Mouse (Mus musculus) neural tube, embryonic 15.5 days (tissue): ENCODE results near the gene Bet1l. TPM values are rescaled to one million over a fixed set of nuclear protein-coding genes. Genes with fewer than 3 reads are reported as not detected.

Source experiments
- ATAC-seq: fragments of 200-750 bp; cut with Nextera tagmentation; 2 replicates; pipeline ENCODE4 v1.8.0; 2017; ENCODE audit warnings: mild to moderate bottlenecking, moderate TSS enrichment, moderate library complexity; ENCODE audit not compliant: low FRiP score
- H3K27ac ChIP-seq: fragments of 300-500 bp; sonication (generic); replicated peaks from 2 replicates; pipeline ENCODE4 v1.5.1; 2015; ENCODE audit warnings: mild to moderate bottlenecking, inconsistent platforms
- H3K27me3 ChIP-seq: fragments of 300-500 bp; sonication (generic); replicated peaks from 2 replicates; pipeline ENCODE4 v1.6.1; 2015; ENCODE audit warnings: inconsistent platforms
- H3K36me3 ChIP-seq: fragments of 300-500 bp; sonication (generic); 2 replicates; pipeline ENCODE4 v1.6.1; 2015; ENCODE audit warnings: inconsistent platforms
- H3K4me1 ChIP-seq: fragments of 300-500 bp; sonication (generic); 2 replicates; pipeline ENCODE4 v1.6.1; 2015; ENCODE audit warnings: inconsistent platforms
- H3K4me2 ChIP-seq: fragments of 300-500 bp; sonication (generic); 2 replicates; pipeline ENCODE4 v1.6.1; 2015; ENCODE audit warnings: inconsistent platforms, mild to moderate bottlenecking, moderate library complexity
- H3K4me3 ChIP-seq: fragments of 300-500 bp; sonication (generic); replicated peaks from 2 replicates; pipeline ENCODE4 v1.5.1; 2015; ENCODE audit warnings: mild to moderate bottlenecking, inconsistent platforms
- H3K9ac ChIP-seq: fragments of 300-500 bp; sonication (generic); replicated peaks from 2 replicates; pipeline ENCODE4 v1.6.1; 2015; ENCODE audit warnings: mild to moderate bottlenecking, inconsistent platforms
- H3K9me3 ChIP-seq: fragments of 300-500 bp; sonication (generic); replicated peaks from 2 replicates; pipeline ENCODE4 v1.6.1; 2016; ENCODE audit warnings: inconsistent platforms
- WGBS: fragments of 180-500 bp; shearing (Covaris S2); methylation state at CpG from one replicate; pipeline ENCODE4 v1.1.7; 2015; ENCODE audit warnings: mixed read lengths; 5-methylcytosine and 5-hydroxymethylcytosine counted together
- polyA plus RNA-seq: library from polyadenylated mRNA; unstranded; fragments of >200 nt; fragmentation: Nextera tagmentation; extraction: Ambion mirVana; gene quantifications from 2 replicates; pipeline ENCODE4 v1.2.1, GENCODE M21; 2015

Gene Bet1l
- polyA plus RNA-seq, 1 experiment from 2014 or later: 49.1 TPM

DNA sequence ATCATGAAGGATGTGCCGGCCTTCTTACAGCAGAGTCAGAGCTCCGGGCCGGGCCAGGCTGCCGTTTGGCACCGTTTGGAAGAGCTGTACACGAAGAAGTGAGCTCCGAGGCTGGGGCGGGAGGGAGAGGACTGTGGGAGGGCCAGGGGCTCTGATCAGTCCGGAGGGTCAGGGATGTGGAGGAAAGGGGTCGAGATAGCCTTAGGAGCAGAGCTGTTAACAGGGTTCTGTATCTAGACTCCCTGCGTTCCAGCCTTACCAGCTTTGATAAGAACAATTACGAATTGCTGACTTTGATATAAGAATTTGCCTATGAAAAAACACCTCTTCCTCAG lies 25.1 kb upstream of the Bet1l start:
- Histone ChIP-seq H3K4me3 (peak overlapping the region; percentile 75), H3K36me3 (peaks cover 19% of the 10 kb centered on the region), H3K27ac (peak overlapping the region; percentile 90), H3K4me2 (peak overlapping the region; percentile 74), H3K9ac (peak overlapping the region; percentile 72), H3K9me3 (no peaks in the 10 kb centered on the region), H3K27me3 (no peaks in the 10 kb centered on the region), H3K4me1 (peaks cover 26% of the 10 kb centered on the region)
- peak; percentile 69; the same call in 1 of the 2 replicates for ATAC-seq
- WGBS: under 1% methylated on average over 12 of the region's 12 CpGs

DNA sequence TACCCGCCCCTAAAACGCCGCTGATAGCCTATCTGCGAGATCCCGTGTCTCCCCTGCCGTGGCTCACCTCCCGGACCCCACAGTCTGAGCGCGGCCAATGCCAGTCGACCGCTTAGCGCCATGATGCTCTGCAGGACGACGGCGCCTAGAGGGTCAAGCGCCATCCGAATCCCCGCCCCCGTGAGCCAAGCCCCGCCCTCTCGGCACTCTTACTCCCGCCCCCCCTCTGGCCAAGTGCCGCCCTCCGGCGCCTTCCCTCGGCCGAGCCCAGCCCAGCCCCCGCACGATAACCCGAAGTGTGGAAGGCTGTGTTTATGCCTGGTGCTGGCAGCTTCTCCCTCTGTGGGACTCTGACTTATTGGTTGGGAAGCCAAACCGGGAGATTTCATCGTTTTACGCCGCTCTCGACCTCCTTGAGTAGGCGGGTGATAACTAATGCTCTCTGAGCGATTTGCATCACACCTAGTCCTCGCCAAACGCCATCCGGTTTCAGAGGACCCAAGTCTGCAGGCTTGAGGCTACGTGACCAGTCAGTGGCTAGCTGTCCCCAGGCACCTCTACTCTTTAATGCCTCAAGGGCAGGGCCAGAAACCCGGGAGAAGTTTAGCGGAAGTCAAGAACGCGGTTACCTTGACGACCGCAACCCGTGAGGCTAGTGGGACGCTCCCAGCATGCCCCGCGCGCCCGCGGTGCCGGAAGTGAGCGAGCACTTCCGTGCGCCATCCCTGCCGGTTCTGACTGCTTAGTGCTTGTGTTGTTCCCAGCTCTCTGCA lies 24.5 kb upstream of the Bet1l start, which contains the start of the genes Psmd13 and Sirt3:
Gene Psmd13, plus strand, starts transcription at position 273 of the 773 bp plus-strand sequence.
Gene Sirt3, minus strand, starts transcription at position 614 of the 773 bp plus-strand sequence.
- Histone ChIP-seq H3K4me1 (peaks cover 26% of the 10 kb centered on the region), H3K4me2 (peak within 1 kb of the TSS; percentile 74), H3K27me3 (no peaks in the 10 kb centered on the region), H3K36me3 (peaks cover 16% of the 10 kb centered on the region), H3K27ac (peak within 1 kb of the TSS; percentile 90), H3K4me3 (peak within 1 kb of the TSS; percentile 75), H3K9me3 (no peaks in the 10 kb centered on the region), H3K9ac (peak within 1 kb of the TSS; percentile 72)
- peak; percentile 96 for ATAC-seq
- WGBS: under 1% methylated on average over 59 of the region's 59 CpGs

DNA sequence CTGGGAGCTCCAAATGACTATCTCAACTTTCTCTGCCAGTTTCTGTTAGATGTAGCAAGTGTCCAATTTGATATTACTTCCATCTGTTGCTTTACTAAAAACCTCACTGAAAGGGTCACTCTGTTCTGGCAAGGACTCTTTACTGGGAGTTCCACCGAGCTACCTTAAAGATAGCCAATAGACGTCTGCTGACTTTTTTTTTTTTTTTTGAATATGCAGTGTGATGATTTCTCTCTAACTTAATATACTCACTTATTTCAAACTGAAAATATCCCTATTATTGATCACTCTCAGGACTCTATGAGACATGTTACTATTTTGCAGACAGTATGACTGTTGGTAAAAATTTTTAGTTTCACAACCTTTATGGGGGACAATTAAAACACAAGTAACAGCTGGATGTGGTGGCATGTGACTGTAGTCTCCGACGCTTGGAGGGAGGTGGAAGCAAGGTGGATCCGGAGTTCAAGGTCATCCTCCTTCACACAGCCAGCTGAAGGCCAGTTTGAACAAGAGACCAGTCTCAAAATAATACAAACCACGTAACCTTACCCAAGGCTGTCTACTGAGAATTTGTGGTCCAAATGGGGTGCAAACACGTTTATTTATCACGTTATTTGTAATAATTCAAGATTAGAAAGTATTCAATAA lies 23.6 kb upstream of the Bet1l start:
- Histone ChIP-seq H3K4me3 (peak overlapping the region; percentile 75), H3K36me3 (peaks cover 14% of the 10 kb centered on the region), H3K4me2 (peak overlapping the region; percentile 74), H3K9me3 (no peaks in the 10 kb centered on the region), H3K9ac (peak overlapping the region; percentile 72), H3K27me3 (no peaks in the 10 kb centered on the region), H3K4me1 (peaks cover 26% of the 10 kb centered on the region), H3K27ac (peak overlapping the region; percentile 90)
- ATAC-seq: no peak
- 22% methylated on average over 8 of the region's 8 CpGs for WGBS

DNA sequence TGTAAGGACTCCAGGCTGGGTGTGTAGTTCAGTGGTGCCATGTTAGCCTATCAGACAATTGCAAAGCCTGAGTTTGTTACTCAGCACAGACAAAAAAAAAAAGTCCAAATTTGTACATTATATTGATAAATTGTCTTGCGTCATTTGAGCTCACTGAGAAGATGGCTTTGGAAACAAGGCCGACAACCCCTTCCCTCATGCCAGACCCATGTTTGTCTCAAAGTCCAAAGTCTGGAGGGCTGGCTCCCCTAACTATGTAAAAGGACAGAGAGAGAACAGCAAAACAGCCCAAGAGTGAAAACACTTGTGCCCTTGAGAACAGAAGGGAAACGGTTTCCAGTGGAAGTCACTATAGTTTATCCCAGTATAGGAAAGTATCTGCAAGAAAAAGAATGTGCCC lies 23.0 kb upstream of the Bet1l start:
- no peak for ATAC-seq
- Histone ChIP-seq H3K27me3 (no peaks in the 10 kb centered on the region), H3K36me3 (peaks cover 16% of the 10 kb centered on the region; the same call in 1 of the 2 replicates), H3K27ac (no peak overlapping the region), H3K9ac (no peak overlapping the region), H3K9me3 (no peaks in the 10 kb centered on the region), H3K4me1 (peaks cover 26% of the 10 kb centered on the region), H3K4me3 (0 out of 2 replicates have a peak overlapping the region, but pooled peaks have one; percentile 75), H3K4me2 (peak overlapping the region; percentile 74)
- 91% methylated on average over 3 of the region's 3 CpGs for WGBS

DNA sequence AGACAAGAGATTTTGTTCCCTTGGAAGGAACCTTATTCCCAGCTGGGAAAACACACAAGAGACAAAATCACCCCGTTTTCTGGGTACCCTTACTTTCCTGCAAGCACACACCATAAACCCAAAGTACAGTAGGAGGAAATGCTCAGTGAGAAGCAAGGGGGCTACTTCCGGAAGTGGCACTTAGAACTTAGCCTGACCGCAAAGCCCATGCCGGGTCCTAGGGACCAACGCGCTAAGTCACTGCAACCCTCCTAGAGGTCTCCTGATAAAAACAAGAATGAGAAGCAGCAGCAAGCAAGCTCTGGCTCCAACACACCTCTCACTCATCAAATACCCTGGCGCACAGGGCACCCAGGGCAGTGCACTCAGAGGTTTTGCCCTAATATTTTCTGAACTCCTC lies 22.0 kb upstream of the Bet1l start:
- H3K9ac ChIP-seq: no peak overlapping the region
- 92% methylated on average over 7 of the region's 7 CpGs for WGBS
- peaks cover 26% of the 10 kb centered on the region for H3K4me1 ChIP-seq
- H3K9me3 ChIP-seq: no peaks in the 10 kb centered on the region
- peaks cover 25% of the 10 kb centered on the region for H3K36me3 ChIP-seq
- H3K4me3 ChIP-seq: no peak overlapping the region
- no peak overlapping the region for H3K4me2 ChIP-seq
- no peak for ATAC-seq
- no peak overlapping the region for H3K27ac ChIP-seq
- H3K27me3 ChIP-seq: no peaks in the 10 kb centered on the region

DNA sequence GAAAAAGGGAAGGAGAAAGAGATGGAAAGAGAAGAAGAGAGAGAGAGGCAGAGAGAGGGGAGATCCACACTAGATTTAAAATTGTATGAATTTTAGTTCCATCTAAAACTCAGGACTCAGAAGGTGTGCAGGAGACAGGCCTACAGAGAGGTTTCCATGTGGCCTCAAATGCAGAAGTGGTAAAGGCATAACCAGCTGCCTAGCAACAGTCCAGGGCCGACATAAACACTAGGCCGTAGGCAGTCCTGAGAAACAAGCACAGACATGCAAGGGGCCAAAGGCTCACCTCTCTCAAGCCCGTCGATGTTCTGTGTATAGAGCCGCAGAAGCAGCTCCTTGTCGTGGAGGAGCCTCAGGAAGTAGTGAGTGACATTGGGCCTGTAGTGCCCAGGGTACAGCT lies 20.0 kb upstream of the Bet1l start:
- no peaks in the 10 kb centered on the region for H3K9me3 ChIP-seq
- H3K4me3 ChIP-seq: no peak overlapping the region
- no peak overlapping the region for H3K4me2 ChIP-seq
- no peaks in the 10 kb centered on the region for H3K27me3 ChIP-seq
- H3K9ac ChIP-seq: no peak overlapping the region
- WGBS: 84% methylated on average over 6 of the region's 6 CpGs
- H3K4me1 ChIP-seq: peaks cover 13% of the 10 kb centered on the region
- H3K27ac ChIP-seq: no peak overlapping the region
- peaks cover 37% of the 10 kb centered on the region for H3K36me3 ChIP-seq
- no peak for ATAC-seq

DNA sequence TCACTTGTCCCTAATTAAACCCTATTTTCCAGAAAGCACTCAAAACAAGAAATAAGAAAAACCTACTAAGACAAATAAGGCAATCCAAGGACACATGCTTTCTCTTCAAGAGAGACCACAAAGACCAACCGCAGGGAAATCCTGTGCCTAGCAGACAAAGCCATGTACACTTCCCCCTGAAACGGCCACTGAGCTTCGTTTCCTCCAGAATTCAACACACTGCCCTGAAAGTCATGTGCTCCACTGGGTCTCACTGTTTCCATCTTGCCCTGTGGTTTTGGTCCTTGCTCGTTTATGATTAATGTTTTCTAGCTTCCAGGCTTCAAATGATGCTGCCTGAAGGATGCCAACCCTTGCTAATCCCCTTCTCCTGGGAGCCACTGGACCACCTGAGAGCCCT lies 16.8 kb upstream of the Bet1l start:
- Histone ChIP-seq H3K27ac (no peak overlapping the region), H3K9ac (no peak overlapping the region), H3K36me3 (peaks cover 46% of the 10 kb centered on the region), H3K4me2 (no peak overlapping the region), H3K27me3 (no peaks in the 10 kb centered on the region), H3K4me1 (no peaks in the 10 kb centered on the region), H3K9me3 (no peaks in the 10 kb centered on the region), H3K4me3 (no peak overlapping the region)
- no peak for ATAC-seq
- 89% methylated on average over 4 of the region's 4 CpGs for WGBS

DNA sequence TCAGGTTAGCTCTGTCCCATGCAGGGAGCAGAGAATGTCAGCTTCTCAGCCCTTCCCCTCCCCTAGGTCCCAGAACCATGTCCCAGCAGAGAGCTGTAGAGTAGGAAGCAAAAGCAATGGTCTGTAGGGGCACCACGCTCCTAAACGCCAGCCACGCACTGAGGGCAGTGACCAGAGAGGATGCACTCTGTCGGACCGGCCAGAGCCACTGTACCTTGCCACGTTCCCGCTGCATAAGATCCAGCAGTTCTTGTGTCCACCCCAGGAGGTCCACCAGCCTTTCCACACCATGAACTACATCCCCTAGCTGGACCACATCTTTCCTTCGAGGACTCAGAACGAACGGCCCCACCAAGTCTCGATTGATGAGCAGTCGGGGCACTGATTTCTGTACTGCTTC lies 7.4 kb upstream of the Bet1l start:
- no peak for ATAC-seq
- Histone ChIP-seq H3K9me3 (no peaks in the 10 kb centered on the region), H3K4me3 (no peak overlapping the region), H3K9ac (no peak overlapping the region), H3K36me3 (peaks cover 52% of the 10 kb centered on the region), H3K4me2 (no peak overlapping the region), H3K27me3 (no peaks in the 10 kb centered on the region), H3K4me1 (peaks cover 5% of the 10 kb centered on the region), H3K27ac (no peak overlapping the region)
- 91% methylated on average over 12 of the region's 12 CpGs for WGBS

DNA sequence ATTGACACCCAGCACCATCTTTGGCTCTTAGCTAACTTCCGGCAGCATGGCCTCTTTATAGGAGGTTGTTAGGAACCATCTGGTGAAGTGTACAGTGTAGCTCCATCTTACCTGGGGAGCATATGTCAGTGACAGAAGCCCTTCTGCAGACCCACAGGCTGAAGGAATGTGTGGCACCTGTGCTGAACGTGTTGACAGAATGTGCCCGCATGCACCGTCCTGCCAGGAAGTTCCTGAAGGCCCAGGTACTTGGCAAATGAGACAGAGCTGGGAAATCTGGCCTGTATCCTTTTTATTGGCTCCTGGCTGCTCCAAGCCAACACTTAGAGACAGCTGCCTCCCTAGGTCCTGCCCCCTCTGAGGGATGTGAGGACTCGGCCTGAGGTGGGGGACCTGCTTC lies 3.4 kb upstream of the Bet1l start:
- H3K9me3 ChIP-seq: no peaks in the 10 kb centered on the region
- H3K4me3 ChIP-seq: no peak overlapping the region
- no peak for ATAC-seq
- H3K4me2 ChIP-seq: no peak overlapping the region
- peaks cover 28% of the 10 kb centered on the region for H3K4me1 ChIP-seq
- H3K9ac ChIP-seq: no peak overlapping the region
- WGBS: 94% methylated on average over 5 of the region's 5 CpGs
- no peak overlapping the region for H3K27ac ChIP-seq
- peaks cover 56% of the 10 kb centered on the region for H3K36me3 ChIP-seq
- H3K27me3 ChIP-seq: no peaks in the 10 kb centered on the region

DNA sequence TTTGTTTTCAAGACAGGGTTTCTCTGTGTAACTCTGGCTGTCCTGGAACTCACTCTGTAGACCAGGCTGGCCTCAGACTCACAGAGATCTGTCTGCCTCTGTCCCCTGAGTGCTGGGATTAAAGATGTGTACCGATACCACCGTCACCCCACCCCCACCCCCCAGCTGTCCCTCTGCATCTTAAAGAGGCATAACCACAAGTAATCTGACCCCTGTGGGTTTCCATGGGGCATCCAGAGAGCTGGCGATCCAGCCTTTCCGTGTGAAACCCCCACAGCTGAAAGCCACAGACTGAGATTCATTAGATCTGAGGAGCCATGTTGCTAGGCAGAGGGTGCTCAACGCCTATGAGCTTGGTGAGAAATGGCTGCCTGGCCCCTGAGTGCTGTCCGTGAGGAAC lies 2.6 kb upstream of the Bet1l start:
- Histone ChIP-seq H3K27ac (no peak overlapping the region), H3K4me1 (peaks cover 35% of the 10 kb centered on the region), H3K36me3 (peaks cover 56% of the 10 kb centered on the region), H3K9me3 (no peaks in the 10 kb centered on the region), H3K4me2 (no peak overlapping the region), H3K27me3 (no peaks in the 10 kb centered on the region), H3K9ac (no peak overlapping the region), H3K4me3 (no peak overlapping the region)
- 73% methylated on average over 6 of the region's 6 CpGs for WGBS
- ATAC-seq: no peak

DNA sequence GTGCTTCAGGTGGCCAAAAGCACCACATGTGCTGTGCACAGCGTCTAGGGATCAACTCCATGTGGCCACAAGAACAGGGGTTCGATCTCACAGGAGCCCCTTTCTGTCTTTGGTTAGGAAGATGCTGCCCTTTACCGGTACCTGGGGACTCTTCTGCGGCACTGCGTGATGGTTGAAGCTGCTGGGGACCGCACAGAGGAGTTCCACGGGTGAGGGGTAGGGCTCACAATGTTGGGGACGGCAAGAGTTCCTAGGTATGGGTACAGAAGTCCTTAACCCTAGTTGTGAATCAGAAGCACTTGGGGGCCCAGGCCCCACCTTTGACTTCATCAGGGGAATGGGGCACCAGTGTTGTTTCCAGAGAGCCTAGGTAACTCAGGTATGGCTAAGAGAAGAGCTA lies 1.4 kb upstream of the Bet1l start:
- Histone ChIP-seq H3K36me3 (peaks cover 57% of the 10 kb centered on the region), H3K9me3 (no peaks in the 10 kb centered on the region), H3K4me3 (peak overlapping the region; percentile 95), H3K4me2 (peak overlapping the region; percentile 95), H3K9ac (no peak overlapping the region), H3K4me1 (peaks cover 38% of the 10 kb centered on the region), H3K27ac (no peak overlapping the region), H3K27me3 (no peaks in the 10 kb centered on the region)
- WGBS: 95% methylated on average over 8 of the region's 8 CpGs
- ATAC-seq: no peak
